Mouse (Mus musculus): ENCODE results near the gene Epx. TPM values are rescaled to one million over a fixed set of nuclear protein-coding genes. Genes with fewer than 3 reads are reported as not detected.

The Epx gene
- polyA plus RNA-seq, 1 experiment, result not detected

Other genes with a start within 250 kb of the Epx start
- not detected in 2 replicates for gene Rnf43, start 212.8 kb downstream of the Epx start, polyA plus RNA-seq (2012; ENCODE audit: insufficient read depth, insufficient read length, missing spikeins)
- 90.3 and 97.1 TPM in 2 replicates for gene Supt4a, start 138.0 kb downstream of the Epx start, polyA plus RNA-seq (2012; ENCODE audit: insufficient read depth, insufficient read length, missing spikeins)
- not detected in 2 replicates for gene Tspoap1, start 115.0 kb downstream of the Epx start, polyA plus RNA-seq (2012; ENCODE audit: insufficient read depth, insufficient read length, missing spikeins)
- gene Mpo, start 82.0 kb downstream of the Epx start, polyA plus RNA-seq (2012; ENCODE audit: insufficient read depth, insufficient read length, missing spikeins), result not detected in 2 replicates
- not detected in 2 replicates for gene Lpo, start 47.2 kb downstream of the Epx start, polyA plus RNA-seq (2012; ENCODE audit: insufficient read depth, insufficient read length, missing spikeins)
- 1.8 and 3.1 TPM in 2 replicates for gene Mks1, start 22.3 kb downstream of the Epx start, polyA plus RNA-seq (2012; ENCODE audit: insufficient read depth, insufficient read length, missing spikeins)
- not detected in 2 replicates for gene Olfr462, start 16.7 kb upstream of the Epx start, polyA plus RNA-seq (2012; ENCODE audit: insufficient read depth, insufficient read length, missing spikeins)
- gene Olfr463, start 21.9 kb upstream of the Epx start, polyA plus RNA-seq (2012; ENCODE audit: insufficient read depth, insufficient read length, missing spikeins), result not detected in 2 replicates
- not detected in 2 replicates for gene Olfr464, start 45.4 kb upstream of the Epx start, polyA plus RNA-seq (2012; ENCODE audit: insufficient read depth, insufficient read length, missing spikeins)
- gene Dynll2, start 112.0 kb upstream of the Epx start, polyA plus RNA-seq (2012; ENCODE audit: insufficient read depth, insufficient read length, missing spikeins), result 152 and 166 TPM in 2 replicates
- gene Srsf1, start 171.8 kb upstream of the Epx start, polyA plus RNA-seq (2012; ENCODE audit: insufficient read depth, insufficient read length, missing spikeins), result 52.3 and 109 TPM in 2 replicates
- 17.3 and 19.7 TPM in 2 replicates for gene Vezf1, start 192.7 kb upstream of the Epx start, polyA plus RNA-seq (2012; ENCODE audit: insufficient read depth, insufficient read length, missing spikeins)
- gene Cuedc1, start 222.5 kb upstream of the Epx start, polyA plus RNA-seq (2012; ENCODE audit: insufficient read depth, insufficient read length, missing spikeins), result 7.3 and 15.9 TPM in 2 replicates